Mouse (Mus musculus) c-Kit-negative CD71-positive TER-119-positive erythroid progenitor cells, embryonic 14.5 days (primary cell): ENCODE results near the gene Dchs2.

Experiments used
- DNase-seq: peaks from one replicate; pipeline ENCODE4 v3.0.0-alpha.2; 2013; ENCODE audit warnings: low read depth, low spot score

The Dchs2 gene

DNA sequence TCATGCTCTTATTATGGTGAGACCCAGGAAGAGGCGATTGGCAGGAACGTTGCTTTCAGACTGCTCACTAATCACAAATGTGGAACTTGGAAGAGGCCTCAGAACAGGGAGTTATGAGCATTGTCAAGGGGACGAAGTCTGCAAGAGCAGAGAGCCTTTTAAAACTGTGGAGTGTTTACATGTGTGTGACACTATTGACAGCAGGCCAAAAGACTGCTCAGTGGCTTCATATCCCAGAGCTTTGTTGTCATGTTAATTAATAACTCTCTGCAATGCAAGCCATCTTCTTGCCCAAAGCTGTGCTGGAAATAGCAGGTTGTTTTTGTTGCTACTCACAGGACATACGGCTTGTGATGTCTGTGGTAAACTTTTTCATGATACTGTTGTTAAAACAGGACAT, 27.9 kb downstream of the Dchs2 start:
- no peak for DNase-seq

DNA sequence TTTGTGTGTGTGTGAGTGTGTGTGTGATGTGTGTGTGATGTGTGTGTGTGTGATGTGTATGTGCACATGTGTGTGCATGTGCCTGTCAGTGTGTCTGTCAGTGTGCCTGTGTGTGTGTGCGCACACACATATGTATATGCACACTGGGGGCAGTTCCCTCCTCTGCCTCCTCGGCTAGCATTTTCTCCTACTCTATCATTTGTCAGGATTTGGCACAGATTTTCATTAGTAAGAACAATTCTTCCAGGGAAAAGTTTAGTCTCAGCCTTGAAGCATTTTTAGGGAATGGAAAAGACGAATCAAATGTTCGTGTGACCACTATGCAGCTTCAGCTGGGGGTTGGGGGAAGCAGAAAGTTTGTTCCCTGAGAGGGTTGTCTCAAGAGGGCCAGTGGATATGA, 28.4 kb downstream of the Dchs2 start:
- no peak for DNase-seq

DNA sequence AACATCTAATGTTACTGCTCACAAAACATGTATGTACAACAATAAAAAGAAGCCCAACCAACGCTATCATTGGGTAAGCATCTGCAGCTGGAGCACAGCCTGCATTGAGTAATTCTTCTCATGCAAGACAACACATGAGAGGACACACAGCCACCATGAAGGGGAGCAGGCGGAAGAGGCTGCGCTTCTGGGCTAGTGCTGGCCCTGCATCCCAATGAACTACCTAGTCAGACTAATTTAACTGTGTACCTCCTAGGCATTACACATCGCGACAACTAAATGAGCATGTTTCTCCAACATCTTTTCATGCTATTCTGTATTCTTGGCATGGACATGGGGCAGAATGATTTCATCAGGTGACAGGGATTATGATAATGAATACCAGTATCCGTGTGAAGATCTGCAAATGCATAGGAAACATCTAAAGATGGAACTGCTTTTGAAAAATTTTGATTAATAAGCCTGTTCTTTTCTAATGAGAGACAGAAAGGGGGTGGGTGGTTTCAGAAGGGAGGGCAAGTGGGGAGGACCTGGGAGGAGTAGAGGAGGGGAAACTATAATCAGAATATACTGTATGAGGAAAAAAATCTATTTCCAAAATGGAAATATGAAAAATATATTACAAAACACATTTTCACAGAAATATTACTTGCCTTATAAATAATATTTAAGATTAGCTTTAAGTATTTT, 33.9 kb downstream of the Dchs2 start:
- no peak for DNase-seq

DNA sequence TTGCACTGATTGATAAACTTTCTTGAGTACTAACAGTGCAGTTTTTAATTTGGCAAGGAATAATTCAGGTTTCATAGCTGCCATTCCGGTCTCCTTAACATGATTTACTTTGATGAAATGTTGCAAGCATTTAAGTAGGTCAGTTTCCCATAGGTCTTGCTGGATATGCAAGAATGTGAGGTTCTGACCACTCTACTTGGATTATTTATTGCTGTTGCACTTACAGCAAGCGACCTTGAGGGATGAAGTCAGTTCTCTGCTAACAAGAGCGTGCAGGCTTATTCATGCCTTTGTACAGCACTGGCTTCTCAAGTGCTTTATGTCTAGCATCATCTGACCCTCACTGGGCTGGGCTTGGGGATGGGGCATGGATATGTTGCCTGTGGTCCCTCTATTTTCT, 35.9 kb downstream of the Dchs2 start:
- no peak for DNase-seq

DNA sequence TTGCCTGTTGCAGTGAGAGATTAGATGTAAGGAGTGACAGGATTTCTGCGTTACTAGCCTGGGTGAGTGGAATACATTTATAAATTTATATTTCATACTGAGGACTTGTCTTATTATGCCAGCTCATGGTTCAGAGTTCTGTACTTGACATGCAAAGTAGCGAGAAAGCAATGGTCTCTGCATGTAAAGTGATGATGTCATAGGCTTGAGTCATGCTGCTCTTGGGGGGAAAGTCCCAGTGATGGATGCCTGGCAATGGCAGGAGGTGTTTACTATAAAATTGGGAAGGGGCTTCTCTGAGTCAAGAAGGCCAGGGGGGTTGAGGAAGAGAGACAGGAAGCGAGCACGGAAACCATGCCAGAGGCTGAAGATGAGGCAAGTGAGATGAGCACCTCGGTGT, 57.8 kb downstream of the Dchs2 start:
- DNase-seq, result no peak

DNA sequence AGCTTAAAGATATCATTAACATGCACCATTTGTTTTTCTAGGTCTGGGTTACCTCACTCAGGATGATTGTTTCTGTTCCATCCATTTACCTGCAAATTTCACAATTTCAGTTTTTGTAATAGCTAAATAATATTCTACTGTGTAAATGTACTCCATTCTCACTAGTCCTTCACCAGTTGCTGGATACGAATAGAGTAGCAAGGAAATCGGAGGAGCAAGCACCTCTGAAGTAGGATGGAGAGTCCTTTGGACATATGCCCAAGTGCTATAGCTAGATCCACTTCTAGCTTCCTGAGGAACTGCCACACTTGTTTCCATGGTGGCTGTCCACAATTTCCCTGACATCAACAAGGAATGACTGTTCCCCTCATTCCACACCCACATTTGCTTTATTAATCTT, 63.5 kb downstream of the Dchs2 start:
- no peak for DNase-seq

DNA sequence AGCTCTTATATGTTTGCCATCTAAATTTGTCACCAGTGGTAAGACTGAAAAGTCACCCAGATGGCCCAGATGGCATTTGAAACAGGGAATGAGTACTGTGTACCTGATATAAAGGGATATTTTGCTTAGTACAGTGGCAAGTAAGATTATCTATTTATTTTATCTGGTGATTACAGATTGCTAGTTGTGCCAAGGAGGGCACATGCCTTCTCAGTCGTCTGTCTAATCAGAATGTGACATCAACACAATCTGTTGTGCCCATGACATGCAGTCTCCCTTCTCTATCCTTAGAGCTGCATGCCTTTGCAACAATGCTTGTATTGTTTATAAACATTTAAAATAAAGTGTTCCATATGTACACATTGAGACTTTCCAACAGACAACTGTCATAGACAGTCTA, 64.7 kb downstream of the Dchs2 start:
- DNase-seq, result no peak

DNA sequence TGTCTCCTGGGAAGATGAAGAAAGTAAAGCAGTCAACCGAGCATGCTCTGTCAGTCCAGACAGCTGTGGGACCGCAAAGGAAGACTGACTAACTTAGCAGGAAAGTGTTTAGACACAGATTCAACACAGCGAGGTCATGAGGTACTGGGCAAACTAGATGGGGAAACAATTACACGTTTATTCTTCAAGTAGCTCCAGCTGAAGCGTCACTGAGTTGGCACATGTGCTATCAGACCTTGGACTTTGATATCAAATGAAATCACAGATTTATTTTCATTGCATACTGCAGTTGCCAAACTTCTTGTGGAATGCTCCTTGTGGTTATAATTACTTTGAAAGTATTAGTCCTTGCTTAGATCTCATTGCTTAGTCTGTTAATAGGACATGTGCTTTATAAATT, 67.2 kb downstream of the Dchs2 start:
- DNase-seq, result no peak

DNA sequence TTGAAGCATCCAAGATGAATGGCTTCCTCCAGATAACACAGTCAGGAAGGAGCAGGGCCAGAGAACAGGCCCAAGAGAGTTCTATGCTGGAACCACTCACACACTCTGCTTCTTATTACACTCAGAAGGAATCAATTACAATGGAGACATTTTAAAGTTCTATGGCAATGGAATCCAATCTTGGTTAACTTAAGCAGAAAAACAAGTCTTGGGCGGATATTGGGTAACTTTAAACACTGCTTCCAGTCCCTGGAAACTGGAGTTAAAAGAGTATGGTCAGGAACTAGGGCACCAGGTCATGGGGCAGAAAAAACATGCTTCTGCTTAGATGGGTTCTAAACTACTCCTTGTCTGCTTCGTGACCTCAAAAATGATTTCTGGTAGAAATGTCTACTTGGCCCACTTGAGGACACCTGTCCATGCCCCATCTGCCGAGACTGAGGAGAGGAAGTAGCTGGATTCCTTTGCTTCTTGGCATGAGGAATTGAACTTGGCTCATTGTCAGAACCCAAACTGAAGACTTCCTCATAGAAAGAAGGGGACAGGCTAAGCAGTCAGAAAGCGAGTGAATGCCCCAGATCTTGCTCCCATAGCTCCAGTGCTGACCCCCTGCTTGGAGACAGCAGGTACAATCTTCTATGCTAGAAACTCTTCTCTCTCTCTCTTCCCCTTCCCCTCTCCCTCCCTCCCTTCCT, 73.7 kb downstream of the Dchs2 start:
- no peak for DNase-seq

DNA sequence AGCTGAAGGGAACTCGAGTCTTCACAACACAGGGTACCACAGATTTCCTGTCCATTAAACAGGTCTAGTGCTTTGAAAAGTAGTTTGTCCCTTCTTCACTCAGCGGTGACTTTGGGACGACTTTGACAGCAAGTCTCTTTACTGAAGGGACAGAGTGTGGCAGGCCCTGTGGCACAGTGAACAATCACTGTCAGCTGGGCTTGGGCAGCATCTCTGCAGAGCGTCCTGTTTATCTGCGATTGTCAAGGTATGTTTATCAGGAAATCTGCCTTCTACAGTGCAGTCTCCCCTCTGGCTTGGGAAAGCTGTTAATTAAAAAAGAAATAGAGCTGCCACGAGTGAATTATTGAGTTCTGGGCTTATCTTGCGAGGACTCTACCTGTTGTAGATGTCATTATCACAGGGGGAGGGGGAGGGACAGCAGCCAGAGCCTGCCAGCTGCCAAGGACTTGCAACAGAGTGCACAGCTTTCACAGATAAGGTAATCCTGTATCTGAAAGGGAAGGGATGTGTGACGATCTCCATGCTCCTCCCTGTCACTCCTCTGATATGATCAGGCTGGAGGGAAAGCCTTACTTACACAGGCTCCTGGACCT, 77.4 kb downstream of the Dchs2 start:
- DNase-seq, result no peak

DNA sequence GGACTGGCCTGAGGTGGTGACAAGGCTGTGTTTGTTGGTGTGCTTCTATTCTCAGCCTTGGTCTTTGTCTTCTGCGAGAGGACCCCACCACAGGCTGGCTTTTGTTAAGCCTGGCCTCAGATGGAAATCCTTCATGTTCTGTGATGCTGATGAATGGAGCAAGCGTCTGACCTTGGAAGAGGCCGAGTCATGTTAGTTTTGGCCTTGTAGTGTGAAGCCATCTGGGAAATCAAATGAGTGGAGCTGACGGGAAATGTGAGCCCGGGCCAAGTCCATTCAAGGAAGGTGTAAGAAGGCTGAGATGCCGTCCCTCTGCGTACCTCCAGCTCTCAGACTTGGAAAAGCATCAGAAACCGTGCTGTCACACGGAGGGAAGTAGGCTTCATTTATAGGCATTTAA, 81.9 kb downstream of the Dchs2 start:
- DNase-seq, result no peak

DNA sequence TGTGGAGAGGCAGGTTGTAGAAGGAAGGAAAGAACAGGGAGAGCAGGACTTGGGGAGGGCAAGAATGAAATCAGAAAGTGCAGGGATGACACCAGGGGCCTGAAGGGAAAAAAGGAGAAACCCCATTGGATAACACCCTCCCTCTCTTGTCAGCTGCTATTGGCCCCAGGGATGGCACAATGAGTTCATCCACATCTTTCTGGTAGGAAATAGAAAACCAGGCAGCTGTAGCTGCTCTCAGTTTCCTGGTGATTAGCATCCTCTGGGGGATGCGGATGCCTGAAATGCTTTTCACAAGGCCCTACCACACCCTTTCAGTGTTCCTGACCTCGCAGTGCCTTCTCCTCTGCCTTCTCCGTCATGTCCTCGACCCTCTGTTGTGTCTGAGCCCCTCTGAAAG, 82.5 kb downstream of the Dchs2 start:
- no peak for DNase-seq

DNA sequence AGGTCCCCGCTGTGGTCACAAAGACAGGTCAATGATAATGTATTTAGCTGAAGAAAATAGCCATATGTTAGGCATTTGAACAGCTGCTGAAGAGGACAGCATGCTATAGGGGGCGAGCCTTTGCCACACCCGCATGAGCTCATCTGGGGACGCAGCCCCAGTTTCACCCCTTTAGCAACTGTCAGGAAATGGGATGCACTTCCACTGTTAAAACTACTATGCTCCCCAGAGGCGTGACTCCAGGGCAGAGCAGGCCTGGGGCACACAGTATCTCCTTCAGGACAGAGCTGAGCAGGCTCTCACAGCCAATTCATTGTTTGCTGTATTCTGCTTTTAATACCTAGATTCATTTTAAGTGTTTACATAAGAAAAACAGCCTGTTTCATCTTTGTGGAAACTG, 84.2 kb downstream of the Dchs2 start:
- no peak for DNase-seq

DNA sequence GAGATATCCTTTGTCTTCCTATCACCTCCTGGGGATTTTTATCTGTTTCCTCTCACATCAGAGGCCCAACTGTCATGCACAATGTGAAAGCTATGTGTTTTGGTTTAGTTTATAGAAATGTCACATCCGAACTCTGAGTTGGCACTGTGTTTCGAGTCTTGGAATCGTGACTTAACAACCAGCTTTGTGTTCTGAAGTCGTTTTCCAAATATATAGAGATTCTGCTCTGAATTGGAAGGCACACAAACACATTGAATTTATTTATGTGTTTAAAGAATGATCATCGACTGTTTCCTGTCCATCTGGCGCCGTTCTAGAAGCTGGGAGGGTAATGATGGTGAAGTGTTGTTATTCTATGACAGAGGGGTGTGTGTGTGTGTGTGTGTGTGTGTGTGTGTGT, 84.8 kb downstream of the Dchs2 start:
- no peak for DNase-seq

DNA sequence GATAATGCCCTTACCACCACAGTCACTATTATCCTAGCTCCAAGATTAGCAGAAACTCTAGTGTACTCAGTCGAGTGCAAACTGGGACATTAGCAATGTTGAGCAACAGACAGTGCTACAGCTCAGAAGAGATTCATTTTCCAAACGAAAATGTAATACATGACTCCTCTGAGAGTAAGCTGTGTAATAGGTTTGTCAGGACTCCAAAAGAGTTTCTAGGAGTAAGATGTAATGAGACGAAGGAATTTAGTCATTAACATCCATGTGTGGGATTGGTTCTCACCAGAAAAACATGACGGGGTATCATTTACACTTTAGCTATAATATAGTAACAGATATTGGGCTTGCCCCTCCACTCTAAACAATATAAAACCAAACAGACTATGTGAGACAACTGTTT, 90.3 kb downstream of the Dchs2 start:
- DNase-seq, result no peak

DNA sequence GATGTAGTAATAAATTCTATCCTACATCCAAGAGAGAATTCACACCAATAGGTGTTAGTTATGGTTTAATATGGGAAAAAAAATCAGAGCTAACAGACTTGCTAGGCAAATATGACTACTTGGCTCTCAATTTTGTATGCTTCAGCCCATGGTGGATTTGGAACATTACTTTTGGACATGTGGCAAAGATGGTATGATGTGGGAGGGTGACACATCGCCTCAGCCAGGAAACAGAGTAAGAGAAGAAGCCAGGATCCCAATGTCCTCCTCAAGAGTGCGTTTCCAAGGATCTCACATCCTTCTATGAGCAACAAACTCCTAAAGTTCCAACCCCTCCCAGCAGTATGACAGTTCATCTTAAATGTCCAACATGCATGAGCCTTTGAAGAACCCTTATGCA, 92.4 kb downstream of the Dchs2 start:
- DNase-seq, result no peak

DNA sequence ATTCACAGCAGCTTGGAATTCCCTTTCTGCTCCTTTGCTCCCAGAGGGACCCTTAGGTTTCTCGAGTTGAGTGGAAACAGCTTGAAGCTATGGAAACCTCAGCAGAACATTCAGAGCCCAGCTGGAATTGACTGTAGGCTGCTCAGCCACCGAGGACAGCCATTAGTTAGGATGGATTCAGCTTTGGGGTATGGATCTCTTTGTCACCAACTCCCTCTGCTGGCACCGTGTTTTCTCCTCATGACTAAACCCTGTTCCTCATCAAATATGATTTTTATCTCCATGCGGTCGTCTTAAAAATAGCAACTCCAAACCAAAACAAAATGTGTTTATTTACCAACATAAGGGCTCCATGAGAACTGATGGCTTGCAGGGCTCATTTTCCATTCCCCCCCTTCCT, 94.4 kb downstream of the Dchs2 start:
- no peak for DNase-seq

DNA sequence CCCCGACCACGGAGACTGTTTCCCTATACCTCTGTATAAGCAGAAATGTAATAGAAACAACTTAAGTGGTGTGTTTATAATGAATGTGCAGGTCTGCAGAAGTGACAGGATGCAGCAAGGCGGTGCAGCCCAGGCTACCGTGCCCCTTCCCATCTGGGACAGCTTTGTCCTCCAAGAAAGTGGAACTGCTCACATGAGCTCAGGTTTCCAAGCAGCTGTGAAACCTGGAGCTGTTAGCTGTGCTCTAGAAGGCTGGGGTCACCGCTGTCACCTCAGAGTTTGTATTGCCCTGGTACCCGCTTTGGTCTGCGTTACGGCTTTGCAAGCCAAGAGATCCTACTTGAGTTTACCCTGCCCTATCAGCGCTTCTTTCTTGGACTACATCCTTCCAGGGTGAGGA, 100.6 kb downstream of the Dchs2 start:
- no peak for DNase-seq

DNA sequence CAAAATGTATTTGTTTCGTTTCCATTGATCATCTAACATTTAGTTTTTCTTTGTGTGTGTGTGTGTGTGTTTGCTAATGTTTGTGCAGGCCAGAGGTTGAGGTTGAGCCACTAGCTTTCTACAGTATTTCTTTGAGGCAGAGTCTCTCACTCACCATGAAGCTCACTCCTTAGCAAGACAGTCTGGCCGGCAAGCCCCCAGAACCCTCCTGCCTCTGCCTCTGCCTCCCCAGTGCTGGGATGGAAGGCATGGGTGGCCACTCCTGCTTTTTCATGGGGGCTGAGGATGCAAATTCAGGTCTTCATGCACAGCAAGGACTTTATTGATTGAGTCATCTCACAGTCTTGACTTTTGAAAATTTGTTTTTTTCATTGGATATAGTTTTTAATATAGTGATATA, 102.6 kb downstream of the Dchs2 start:
- no peak for DNase-seq

DNA sequence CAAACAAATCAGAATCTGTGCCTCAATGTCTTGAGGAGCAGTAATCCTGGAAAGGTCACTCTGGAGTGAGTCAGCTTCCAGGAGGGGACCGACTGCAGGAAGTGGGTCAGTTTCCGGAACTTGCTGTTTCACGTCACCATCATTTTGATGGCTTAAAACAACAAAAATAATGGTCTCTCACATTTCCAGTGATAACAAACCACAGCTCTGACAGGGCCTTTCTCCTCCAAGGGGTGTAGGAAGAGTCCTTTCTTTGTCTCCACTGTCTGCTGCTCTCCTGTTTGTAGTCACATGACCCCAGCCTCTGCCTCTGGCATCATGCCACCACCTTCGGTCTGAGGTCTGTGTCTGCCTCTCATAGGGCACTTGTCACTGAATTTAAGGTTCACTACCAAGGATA, 106.7 kb downstream of the Dchs2 start:
- DNase-seq, result no peak

DNA sequence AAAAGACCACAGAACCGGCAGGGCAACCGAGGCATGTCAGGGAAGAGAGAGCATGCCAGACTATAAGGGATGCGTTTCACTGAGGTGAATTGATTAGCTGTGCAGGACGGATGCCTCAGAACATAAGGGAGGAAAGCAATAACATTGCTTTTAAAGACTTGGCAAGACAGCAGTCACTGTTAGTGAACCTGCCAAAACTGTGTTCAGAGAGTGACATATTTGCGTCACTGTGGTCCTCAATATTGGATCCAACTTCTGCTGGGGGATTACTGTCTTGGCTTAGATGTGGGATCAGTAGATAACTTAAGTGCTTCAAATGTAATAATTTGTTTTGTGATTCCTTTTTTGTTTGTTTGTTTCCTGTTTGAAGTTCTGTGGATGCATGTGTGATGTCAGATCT, 107.3 kb downstream of the Dchs2 start:
- DNase-seq, result no peak

DNA sequence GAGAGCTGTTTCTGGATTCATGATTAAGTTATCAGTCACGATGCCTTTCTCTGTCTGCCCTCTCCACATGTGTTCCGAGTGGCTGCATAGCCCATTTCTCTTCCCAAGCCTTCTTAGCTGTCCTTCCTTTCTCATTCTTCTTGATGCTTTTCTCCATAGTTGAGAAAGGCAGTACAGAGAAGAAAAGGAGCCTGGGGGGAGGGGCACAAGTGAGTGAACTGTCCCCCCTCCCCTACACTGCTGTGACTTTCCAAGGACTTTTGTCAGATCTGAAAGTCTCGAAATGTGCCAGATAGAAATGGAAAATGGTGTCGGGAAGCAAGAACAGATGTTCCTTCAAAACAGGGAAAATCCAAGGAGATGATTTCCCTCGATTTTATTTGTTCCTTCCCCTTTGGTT, 118.8 kb downstream of the Dchs2 start:
- DNase-seq, result no peak

DNA sequence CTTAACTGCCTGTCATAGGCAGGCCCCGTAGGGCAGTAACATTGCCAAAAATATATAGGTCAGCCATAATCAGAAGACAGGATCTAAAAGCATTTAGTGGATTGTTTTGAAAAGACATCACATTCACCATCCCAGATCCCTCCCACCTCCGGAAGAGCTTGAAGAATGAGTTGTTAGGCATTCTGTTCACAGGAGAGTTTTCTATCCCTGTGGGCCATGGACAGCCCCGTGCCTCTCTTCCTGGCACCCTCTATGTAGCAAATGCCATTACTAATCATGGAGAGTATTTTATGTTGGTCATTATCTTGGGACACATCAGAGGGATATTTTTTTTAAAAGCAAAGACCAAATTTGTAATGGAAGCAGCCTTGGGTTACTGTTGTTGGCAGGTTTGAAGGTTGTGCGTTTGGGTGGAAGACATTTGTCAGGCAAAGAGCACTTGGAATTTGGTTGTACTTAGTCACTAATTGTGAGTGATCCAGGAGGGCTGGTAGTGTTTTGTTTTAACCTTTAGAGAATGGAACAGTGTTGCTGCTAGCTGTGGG, 122.3 kb downstream of the Dchs2 start:
- DNase-seq, result no peak
